Mouse (Mus musculus) G1E (cell line): Measurements from ENCODE around the gene Slc29a1.

Experiments used
- CTCF ChIP-seq: IDR thresholded peaks from 2 replicates; pipeline ENCODE4 v1.5.1; 2012; ENCODE audit warnings: low read depth, low read length, inconsistent platforms, mixed read lengths
- GATA1 ChIP-seq: IDR thresholded peaks from 2 replicates; pipeline ENCODE4 v1.6.1; 2012; ENCODE audit warnings: borderline replicate concordance, low read length, inconsistent platforms, mixed read lengths
- POLR2AphosphoS5 ChIP-seq: IDR thresholded peaks from 2 replicates; pipeline ENCODE4 v1.6.1; 2012; ENCODE audit warnings: low read depth, low read length, inconsistent platforms; ENCODE audit not compliant: insufficient replicate concordance
- TAL1 ChIP-seq: conservative IDR thresholded peaks from 2 replicates; pipeline ENCODE4 v1.6.1; 2012; ENCODE audit warnings: low read depth, low read length, inconsistent platforms, mixed read lengths

DNA sequence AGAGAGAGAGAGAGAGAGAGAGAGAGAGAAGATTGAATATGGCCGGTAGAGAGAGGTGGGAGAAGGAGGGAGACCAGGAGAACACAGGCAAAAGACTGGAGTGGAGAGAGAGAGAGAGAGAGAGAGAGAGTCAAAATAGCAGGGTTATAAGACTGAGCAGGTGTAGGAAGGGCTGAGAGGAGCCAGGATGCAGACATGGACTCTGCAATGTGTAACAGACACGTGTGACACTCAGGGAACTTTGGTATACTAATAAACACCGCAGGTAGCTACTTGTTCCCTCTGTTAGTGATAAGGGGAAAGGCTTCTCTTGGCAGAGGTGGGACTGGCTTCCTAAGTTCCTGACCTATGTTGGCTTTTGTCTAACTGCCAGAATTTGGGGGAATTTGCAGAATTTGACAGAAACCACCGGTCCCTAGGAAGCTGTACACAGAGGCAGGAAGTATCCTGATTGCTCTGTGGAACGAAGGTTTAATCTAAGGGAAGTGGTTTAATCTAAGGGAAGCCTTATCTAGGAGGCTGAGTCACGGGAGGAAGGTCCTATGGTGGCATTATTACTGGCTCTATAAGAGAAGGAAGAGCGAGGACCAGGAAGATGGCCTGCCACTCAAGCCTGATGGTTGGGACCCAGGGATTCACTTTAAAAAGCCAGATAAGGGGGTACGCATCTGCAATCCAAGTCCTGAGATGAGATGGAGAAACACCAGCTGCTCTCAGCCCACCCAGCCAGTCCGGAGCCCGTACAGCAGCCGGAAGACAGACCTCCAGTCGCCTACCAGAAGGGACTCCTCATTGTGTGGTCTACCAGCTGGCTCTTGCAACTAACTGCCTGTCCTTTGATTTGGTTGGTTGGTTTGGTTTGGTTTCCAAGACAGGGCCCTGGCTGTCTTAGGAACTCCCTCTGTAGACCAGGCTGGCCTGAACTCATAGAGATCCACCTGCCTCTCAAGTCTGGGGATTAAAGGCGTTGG is 29.8 kb upstream of the Slc29a1 start:
- TF ChIP-seq CTCF (no peak), POLR2AphosphoS5 (no peak), TAL1 (no peak), GATA1 (no peak)
